Mouse (Mus musculus) erythroid progenitor cell, adult 5-6 weeks (primary cell): ENCODE measurements around the gene Dcaf11. TPM values are rescaled to one million over a fixed set of nuclear protein-coding genes. Genes with fewer than 3 reads are reported as not detected.
A peak's percentile ranks its signal among the peaks of the same experiment; 100 is the strongest.

Source experiments
- ATAC-seq: replicated peaks from 2 replicates; pipeline ENCODE4 v1.8.0; 2016; ENCODE audit warnings: moderate number of reproducible peaks, mild to moderate bottlenecking, moderate TSS enrichment, inconsistent platforms; ENCODE audit not compliant: poor library complexity, low FRiP score, severe bottlenecking
- total RNA-seq, 2 experiments: library from RNA; stranded (forward) in 1 of 2; stranded (reverse) in 1 of 2; fragments of 150-400 nt in 1 of 2; fragments of 186-747, 209-891 nt in 1 of 2; gene quantifications; 2 replicates each; pipeline versions ENCODE4 v1.2.3 to v1.2.4; 2015 to 2017; ENCODE audit warnings: low replicate concordance in 2 of 2

The Dcaf11 gene
- total RNA-seq, 2 experiments from 2014 or later = 20.2 to 44.0 TPM

GRCm38 (mm10) chr14:55580731-55581130 is 20.9 kb downstream of the Dcaf11 start:
- no peak for ATAC-seq

GRCm38 (mm10) chr14:55581981-55582681 is 22.3 kb downstream of the Dcaf11 start:
- no peak for ATAC-seq

DNA sequence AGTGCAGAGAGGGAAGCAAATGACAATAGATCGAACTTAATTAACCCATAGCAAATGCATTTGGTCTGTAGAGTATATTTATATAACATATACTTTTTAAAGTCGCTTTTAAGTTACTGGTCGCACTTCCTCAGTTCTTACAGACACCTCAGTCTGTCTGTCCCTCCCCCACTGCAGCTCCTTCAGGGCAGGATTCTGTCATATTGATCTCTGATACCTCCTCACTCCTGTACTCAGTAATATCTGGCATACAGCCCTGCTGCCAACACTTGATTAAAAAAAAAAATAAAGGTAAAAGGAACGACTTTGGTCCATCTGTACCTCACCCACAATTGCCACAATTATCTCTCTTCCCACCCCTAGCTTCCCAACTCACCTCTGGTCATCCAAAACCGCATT is 24.5 kb downstream of the Dcaf11 start:
- no peak for ATAC-seq

- peak; percentile 85 for ATAC-seq
Measured at GRCm38 (mm10) chr14:55584702-55585565, 25.1 kb downstream of the Dcaf11 start, which contains the start of gene Emc9. Gene Emc9, minus strand, starts transcription at chr14:55585302.

DNA sequence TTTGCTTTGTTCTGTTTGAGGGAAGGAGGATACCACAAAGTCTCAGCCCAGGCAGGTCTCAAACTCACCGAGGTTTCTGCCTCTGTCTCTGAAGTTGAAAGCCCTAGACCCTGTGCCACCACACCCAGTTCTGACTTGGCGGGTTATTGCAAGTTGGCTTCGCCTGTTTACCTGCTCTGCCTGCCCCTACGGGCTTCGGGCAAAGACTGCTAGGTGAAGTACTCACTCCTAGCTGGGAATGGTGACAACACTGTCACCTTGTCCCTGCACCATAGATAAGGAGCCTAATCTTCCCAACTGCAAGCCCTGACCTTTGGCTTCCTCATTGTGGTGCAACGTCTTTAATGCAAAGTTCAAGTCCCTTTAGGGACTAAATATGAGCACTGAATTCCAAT is 25.8 kb downstream of the Dcaf11 start:
- peak; percentile 50 for ATAC-seq

DNA sequence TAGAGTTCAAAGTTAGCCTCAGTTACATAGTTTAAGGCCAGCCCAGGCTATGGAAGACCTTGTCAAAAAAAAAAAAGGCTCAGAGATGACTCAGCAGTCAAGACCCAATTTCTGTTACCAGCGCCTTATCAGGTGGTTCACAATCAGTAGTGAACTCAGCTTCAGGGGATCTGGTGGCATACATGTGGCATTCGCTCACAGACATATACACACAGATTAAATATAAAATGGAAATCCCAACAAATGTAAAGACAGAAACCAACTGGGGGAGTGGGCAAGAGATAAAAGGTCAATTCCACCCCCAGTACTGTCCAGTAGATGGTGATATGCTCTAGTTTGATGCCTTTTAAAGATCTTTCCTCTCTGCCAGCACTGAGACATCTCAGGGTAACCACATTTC is 26.3 kb downstream of the Dcaf11 start:
- ATAC-seq = peak; percentile 48

GRCm38 (mm10) chr14:55589271-55589670 is 29.5 kb downstream of the Dcaf11 start:
- ATAC-seq = no peak

DNA sequence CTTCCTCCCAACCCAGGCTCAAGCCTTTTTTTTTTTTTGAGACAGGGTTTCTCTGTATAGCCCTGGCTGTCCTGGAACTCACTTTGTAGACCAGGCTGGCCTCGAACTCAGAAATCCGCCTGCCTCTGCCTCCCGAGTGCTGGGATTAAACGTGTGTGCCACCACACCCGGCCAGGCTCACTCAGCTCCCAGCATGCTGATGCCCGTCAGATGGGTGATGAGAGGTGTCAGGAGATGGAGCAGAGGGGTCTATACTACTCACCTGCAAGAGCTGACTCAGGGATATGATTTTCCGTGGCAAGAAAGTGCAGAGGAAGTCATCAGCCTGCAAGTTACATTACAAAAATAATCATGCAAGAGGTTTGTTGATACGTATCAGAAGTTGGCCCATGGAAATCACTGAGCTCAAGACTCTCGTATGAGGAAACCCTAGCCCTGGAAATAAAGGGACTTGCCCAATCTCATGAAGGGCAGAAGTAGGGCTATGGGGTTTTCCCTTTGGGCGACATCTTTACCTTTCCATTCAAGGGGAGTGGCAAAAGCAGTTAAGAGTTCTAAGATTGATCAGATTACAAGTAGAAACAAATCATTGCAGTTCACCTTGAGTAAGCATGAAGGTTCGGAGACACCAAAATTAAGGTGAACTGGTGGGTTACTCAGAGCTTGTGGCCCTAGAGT is 30.1 kb downstream of the Dcaf11 start:
- no peak for ATAC-seq

- peak; percentile 79 for ATAC-seq
Measured at GRCm38 (mm10) chr14:55590748-55591330, 31.0 kb downstream of the Dcaf11 start, which contains the start of gene Psme2. Gene Psme2, minus strand, starts transcription at chr14:55591113.

DNA sequence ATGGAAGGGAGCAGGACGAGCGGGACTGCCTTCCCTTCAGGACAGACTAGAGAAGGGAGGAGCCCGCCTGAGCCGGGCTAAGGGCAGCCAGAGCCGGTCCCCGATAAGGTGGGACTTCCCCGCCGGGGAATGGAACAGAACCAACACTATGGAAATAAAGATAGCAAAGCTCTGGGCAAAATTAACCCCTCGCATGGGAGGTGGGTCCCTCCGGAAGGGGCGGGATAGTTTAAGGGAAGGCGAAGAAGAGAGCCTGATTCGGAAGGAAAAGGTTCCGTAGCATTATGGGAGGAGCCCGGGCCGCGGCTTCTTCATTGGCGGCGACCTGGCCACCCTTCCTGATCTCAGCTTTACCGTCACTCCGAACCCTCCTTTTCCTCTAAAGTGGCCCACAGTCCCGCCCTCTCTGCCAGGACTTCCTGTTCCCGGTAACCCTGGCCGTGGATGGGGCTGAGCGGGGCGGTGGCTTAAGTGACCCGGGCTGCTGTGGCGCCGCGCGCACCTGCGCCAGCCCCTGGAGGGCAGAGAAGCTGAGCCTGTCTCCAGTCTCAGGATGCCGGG is 31.6 kb downstream of the Dcaf11 start, which contains the start of gene Rnf31:
Rnf31 (plus strand) TSS at position 378 of the 561 bp plus-strand sequence.
- peak; percentile 88 for ATAC-seq

DNA sequence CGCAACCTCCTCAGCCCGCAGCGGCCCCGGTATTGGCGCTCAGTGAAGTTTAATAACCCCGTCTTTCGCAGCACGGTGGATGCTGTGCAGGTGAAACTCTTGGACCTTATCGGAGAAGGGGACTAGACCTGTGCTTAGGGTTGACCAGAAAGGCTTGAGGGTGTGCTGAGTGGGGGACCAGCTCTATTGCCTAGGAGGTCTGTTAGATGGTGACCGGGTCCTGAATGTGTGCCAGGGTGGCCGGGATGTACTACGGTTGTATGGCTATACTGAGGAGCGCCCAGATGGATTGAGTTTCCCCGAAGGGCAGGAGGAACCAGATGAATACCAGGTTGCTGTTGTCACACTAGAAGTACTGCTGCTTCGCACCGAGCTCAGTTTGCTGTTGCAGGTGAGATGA is 32.4 kb downstream of the Dcaf11 start:
- ATAC-seq = 0 out of 2 replicates have a peak, but pooled peaks have one; percentile 8

DNA sequence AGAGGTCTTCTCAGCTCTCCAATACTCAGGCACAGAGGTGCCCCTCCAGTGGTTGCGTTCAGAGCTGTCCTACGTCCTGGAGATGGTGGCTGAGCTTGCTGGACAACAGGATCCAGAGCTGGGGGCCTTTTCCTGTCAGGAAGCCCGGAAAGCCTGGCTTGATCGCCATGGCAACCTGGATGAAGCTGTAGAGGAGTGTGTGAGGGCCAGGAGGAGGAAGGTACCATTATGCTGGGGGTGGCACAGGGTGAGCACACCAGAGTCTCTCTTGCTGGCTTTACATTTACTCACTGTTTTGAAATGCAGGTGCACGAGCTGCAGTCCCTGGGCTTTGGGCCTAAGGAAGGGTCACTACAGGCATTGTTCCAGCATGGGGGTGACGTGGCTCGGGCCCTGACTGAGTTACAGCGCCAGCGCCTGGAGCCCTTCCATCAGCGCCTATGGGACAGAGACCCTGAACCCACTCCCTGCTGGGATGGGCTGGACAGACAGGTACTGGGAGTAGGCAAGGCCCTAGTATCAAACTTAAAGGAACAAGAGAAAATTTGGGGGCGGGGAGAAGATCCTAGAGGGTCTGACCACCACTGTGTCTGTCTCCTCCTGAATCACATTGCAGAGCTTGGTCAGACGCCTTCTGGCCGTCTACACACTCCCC is 36.4 kb downstream of the Dcaf11 start:
- ATAC-seq = no peak

- no peak for ATAC-seq
Measured at GRCm38 (mm10) chr14:55598521-55599390, 39.0 kb downstream of the Dcaf11 start.

DNA sequence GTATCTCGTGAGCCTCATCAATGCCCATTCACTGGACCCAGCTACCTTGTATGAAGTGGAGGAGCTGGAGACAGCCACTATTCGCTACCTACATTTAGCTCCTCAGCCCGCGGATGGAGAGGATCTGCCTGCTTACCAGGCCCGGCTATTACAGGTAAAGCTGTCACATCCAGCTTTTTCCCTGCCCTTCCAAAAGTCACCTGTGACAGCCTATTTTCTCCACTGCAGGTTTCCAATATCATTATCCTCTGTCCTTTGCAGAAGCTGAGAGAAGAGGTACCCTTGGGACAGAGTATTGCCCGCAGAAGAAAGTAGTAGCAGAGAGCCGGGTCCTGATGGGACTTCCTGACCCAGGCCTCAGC is 43.4 kb downstream of the Dcaf11 start, which contains the start of gene Irf9:
Irf9 (plus strand) TSS at position 301 of the 362 bp plus-strand sequence.
- peak; percentile 11 for ATAC-seq

GRCm38 (mm10) chr14:55603633-55604576 is 44.1 kb downstream of the Dcaf11 start:
- peak; percentile 89 for ATAC-seq

DNA sequence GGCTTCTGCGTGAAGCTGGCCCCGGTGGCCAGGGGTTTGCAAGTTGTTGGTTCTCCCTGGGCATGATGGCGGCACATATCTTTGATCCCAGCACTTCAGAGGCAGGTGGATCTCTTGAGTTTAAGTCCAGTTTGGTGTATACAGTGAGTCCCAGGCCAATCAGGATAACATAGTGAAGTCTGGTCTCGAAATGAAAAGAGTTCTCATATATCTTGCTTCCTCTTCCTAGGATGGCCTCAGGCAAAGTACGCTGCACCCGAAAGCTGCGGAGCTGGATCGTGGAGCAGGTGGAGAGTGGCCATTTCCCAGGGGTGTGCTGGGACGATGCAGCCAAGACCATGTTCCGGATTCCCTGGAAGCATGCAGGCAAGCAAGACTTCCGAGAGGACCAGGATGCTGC is 45.0 kb downstream of the Dcaf11 start:
- no peak for ATAC-seq
